Mouse (Mus musculus) bone marrow macrophage, adult 2 months (primary cell): Measurements from ENCODE around the gene Phldb2. TPM values are rescaled to one million over a fixed set of nuclear protein-coding genes. Genes with fewer than 3 reads are reported as not detected.

Experiments used
- H3K27ac ChIP-seq: 2 replicates; pipeline ENCODE4 v1.5.1; 2012; ENCODE audit warnings: low read depth, low read length; ENCODE audit not compliant: insufficient read depth
- H3K4me1 ChIP-seq: 2 replicates; pipeline ENCODE4 v1.6.1; 2012; ENCODE audit warnings: low read length; ENCODE audit not compliant: control insufficient read depth, insufficient read depth
- H3K4me3 ChIP-seq: 2 replicates; pipeline ENCODE4 v1.5.1; 2012; ENCODE audit warnings: mild to moderate bottlenecking, low read length, moderate library complexity; ENCODE audit not compliant: insufficient read depth
- CTCF ChIP-seq: IDR thresholded peaks from 2 replicates; pipeline ENCODE4 v1.5.1; 2012; ENCODE audit warnings: low read depth, mild to moderate bottlenecking, low read length, moderate library complexity
- POLR2A ChIP-seq: IDR thresholded peaks from 2 replicates; pipeline ENCODE4 v1.6.1; 2012; ENCODE audit warnings: mild to moderate bottlenecking, low read depth, low read length, borderline replicate concordance
- polyA plus RNA-seq: library from polyadenylated mRNA; stranded (reverse); fragments of >200 nt; gene quantifications from 2 replicates; pipeline ENCODE4 v1.2.4, GENCODE M21; 2012; ENCODE audit not compliant: missing spikeins, insufficient read depth, insufficient read length

The Phldb2 gene
- polyA plus RNA-seq, 1 experiment, result 1.3 TPM

DNA sequence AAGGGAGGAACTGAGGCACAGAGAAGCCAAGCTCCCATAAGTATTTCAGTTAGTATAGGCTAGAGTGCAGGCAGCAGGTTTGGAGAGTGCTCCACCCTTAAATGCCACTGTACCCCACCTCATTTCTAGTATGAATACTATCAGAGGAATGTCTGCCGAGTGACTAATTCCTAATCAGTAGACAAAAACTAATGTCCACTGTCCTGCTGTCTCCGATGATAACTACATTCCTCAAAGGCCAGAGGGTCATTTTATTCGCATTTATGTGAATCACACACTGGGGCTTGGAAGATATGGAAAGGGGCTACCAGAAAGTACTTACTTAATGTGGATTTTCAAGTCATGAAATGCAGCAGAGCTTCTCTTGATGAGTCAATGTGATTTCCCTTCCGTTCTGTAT lies 104.4 kb downstream of the Phldb2 start:
- H3K4me1 ChIP-seq, result no peaks in the 10 kb centered on the region
- H3K4me3 ChIP-seq, result no peak overlapping the region
- H3K27ac ChIP-seq, result no peak overlapping the region
- TF ChIP-seq POLR2A (no peak), CTCF (no peak)

GRCm38 (mm10) chr16:45844875-45845274 lies 108.5 kb downstream of the Phldb2 start:
- Histone ChIP-seq H3K4me3 (no peak overlapping the region), H3K4me1 (no peaks in the 10 kb centered on the region), H3K27ac (no peak overlapping the region)
- no peak for TF ChIP-seq CTCF
- TF ChIP-seq POLR2A, result no peak

- peak overlapping the region; percentile 21 for H3K4me3 ChIP-seq
- no peaks in the 10 kb centered on the region for H3K4me1 ChIP-seq
- H3K27ac ChIP-seq, result no peak overlapping the region
- TF ChIP-seq CTCF (no peak), POLR2A (no peak)
These were observed 109.2 kb downstream of the Phldb2 start for GRCm38 (mm10) chr16:45844049-45844780.

DNA sequence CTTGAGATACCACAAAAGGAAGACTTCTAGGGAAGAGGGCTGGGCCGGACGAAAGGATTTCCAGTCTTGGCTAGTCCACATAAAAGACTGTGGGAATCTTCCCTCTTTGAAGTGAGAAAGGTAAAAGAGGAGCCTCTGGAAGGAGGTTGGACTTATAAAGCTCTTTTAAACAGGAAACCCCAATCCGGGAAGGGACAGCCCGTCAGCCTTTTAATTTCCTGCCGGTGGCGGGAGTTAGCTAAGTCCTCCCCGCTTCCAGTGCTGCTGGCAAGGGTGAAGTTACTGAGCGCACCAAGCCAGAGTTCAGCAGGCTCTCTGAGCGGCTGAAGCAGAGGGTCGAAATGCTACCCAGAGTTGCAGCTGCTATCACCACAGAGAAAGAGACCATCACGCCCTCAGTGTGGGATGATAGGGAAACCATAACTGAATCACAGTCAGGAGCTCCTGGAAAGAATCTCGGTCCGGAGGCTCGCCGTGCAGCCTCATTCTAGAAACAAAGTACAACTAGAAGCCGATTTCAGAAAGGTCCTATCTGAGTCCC lies 110.0 kb downstream of the Phldb2 start:
- Histone ChIP-seq H3K4me3 (no peak overlapping the region), H3K4me1 (no peaks in the 10 kb centered on the region), H3K27ac (no peak overlapping the region)
- TF ChIP-seq CTCF, result no peak

DNA sequence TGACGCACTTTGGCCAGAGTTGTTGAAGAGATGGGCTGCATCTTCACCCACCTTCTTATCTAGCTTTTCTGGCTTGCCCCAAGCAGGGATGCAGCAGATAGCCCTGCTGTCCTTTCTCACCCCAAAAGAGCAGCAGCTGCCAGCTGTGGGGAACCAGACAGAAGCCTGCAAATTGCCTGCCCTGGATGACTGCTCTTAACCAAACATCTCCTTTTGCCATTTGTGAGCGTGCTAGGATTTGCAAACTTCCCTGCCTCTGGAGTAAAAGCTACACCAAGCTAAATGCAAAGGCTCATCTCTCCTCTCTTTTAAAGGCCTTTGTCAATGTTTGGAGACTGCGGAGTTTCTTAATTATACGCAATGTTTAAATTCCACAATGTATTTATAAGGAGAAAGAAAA lies 111.0 kb downstream of the Phldb2 start:
- H3K4me3 ChIP-seq, result no peak overlapping the region
- H3K27ac ChIP-seq, result no peak overlapping the region
- TF ChIP-seq CTCF, result no peak
- no peak for TF ChIP-seq POLR2A
- H3K4me1 ChIP-seq, result no peaks in the 10 kb centered on the region

DNA sequence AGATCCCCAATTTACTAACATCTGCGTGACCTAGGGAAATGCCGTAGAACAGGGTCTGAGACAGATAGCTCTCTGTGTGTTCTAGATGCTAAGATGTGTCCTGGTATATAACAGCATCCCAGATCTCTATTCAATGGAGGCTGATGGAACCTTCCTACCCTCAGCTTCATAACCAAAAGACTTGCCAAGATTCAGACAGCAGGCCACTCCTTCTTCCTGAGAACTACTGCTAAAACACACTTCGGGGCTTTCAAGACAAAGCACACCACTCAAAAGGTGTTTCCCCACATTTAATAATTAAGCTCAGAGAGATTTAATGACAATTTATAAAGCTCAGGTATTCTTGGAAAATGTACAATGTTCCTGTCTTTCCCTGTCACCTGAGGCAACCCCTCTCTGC lies 111.6 kb downstream of the Phldb2 start:
- no peak overlapping the region for H3K4me3 ChIP-seq
- no peak overlapping the region for H3K27ac ChIP-seq
- TF ChIP-seq POLR2A (no peak), CTCF (no peak)
- no peaks in the 10 kb centered on the region for H3K4me1 ChIP-seq

DNA sequence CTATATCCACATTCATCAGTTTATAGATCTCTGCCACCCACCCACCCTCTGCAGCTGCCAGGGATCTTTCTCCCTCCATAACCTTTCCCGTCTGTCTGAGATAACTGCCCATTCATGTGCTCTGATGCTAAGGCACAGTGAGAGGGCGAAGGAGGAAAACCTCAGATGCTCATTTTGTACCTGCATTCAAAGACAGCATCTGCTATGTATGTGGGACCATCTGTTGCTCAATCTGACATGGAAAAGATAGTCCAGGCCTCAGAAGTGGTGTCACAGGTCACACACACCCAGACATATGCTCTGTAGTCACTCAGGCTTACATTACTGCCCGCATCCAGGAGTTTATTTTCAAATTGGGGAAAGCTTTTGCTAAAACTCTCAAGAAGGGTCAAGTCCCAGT lies 112.4 kb downstream of the Phldb2 start:
- TF ChIP-seq POLR2A (no peak), CTCF (no peak)
- Histone ChIP-seq H3K4me3 (no peak overlapping the region), H3K4me1 (no peaks in the 10 kb centered on the region), H3K27ac (no peak overlapping the region)

- no peak overlapping the region for H3K27ac ChIP-seq
- H3K4me1 ChIP-seq, result no peaks in the 10 kb centered on the region
- TF ChIP-seq CTCF (no peak), POLR2A (no peak)
- no peak overlapping the region for H3K4me3 ChIP-seq
These were observed 115.7 kb downstream of the Phldb2 start for GRCm38 (mm10) chr16:45837541-45838342.

DNA sequence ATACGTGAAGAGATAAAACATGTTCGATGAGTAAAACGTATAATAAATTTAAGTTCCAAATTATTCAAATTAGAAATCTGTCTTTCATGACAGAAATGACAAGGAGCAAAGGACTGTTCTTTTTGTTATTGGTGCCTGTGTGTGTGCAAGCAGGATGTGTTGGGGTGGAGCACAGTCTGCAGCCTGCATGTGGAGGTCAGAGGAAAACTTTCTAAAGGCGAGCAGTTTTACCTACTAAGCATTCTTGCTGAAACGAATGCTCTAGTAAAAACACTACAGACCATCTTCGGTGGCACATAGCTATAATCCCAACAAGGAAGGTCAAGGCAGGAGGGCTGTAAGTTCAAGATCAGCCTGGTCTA lies 120.7 kb downstream of the Phldb2 start:
- Histone ChIP-seq H3K4me3 (no peak overlapping the region), H3K27ac (no peak overlapping the region), H3K4me1 (no peaks in the 10 kb centered on the region)
- TF ChIP-seq POLR2A (no peak), CTCF (no peak)

GRCm38 (mm10) chr16:45832061-45832746 lies 121.2 kb downstream of the Phldb2 start:
- no peak for TF ChIP-seq POLR2A
- no peak for TF ChIP-seq CTCF
- Histone ChIP-seq H3K27ac (no peak overlapping the region), H3K4me1 (no peaks in the 10 kb centered on the region), H3K4me3 (no peak overlapping the region)
